Mouse (Mus musculus): ENCODE measurements at regions not wholly inside any gene's neighbourhood (a gene's known extent, or its start where the extent isn't known, plus 50 kb on each side); places are given as distances from the start of the nearest gene placed in this dataset.

DNA sequence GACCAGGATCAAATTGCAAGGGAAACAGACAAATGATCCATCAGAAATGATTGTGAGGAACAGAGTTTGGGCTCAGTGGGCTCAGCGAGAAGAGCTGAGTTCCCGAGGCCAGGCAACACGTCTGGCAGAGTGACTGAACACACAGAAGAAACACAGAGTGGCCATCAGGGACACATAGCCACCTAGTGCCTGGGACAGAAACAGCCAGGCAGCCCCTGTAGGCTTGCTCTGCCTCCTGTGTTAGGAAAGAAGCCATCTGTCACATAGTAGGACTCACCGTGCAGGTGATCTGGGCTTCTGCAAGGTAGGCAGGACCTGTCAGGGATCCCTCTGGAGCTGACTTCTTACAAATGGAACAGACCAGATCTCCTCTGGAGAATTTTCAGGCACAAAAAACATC is 383.4 kb downstream of the Gm45692 start:
- TF ChIP-seq CTCF (IDR thresholded peaks at IDR 0.05; ENCODE audit: low read depth, low read length) = no peak
- no peak for TF ChIP-seq GATA1 (IDR thresholded peaks at IDR 0.05; ENCODE audit: borderline replicate concordance, low read length)
- TF ChIP-seq POLR2AphosphoS5 (IDR thresholded peaks at IDR 0.05; ENCODE audit: insufficient replicate concordance, low read depth, low read length) = no peak
